Mouse (Mus musculus) forebrain, embryonic 11.5 days (tissue): Measurements from ENCODE around the gene Serpinf2. TPM values are rescaled to one million over a fixed set of nuclear protein-coding genes. Genes with fewer than 3 reads are reported as not detected.

Experiments used
- ATAC-seq: fragments of 200-750 bp; cut with Nextera tagmentation; replicated peaks from 2 replicates; pipeline ENCODE4 v1.8.0; 2017; ENCODE audit warnings: moderate TSS enrichment; ENCODE audit not compliant: low FRiP score
- DNase-seq: peaks from one replicate; pipeline ENCODE4 v3.0.0-alpha.2; 2017; ENCODE audit warnings: low spot score
- H3K27ac ChIP-seq: fragments of 300-500 bp; sonication (generic); 2 replicates; pipeline ENCODE4 v1.5.1; 2014; ENCODE audit warnings: low read depth, low read length
- H3K27me3 ChIP-seq: fragments of 300-500 bp; sonication (generic); 2 replicates; pipeline ENCODE4 v1.6.1; 2014; ENCODE audit warnings: mild to moderate bottlenecking, low read length, mixed read lengths; ENCODE audit not compliant: control insufficient read depth, insufficient read depth
- H3K36me3 ChIP-seq: fragments of 300-500 bp; sonication (generic); 2 replicates; pipeline ENCODE4 v1.6.1; 2014; ENCODE audit warnings: mild to moderate bottlenecking, low read length, moderate library complexity, mixed read lengths; ENCODE audit not compliant: control insufficient read depth, insufficient read depth
- H3K4me1 ChIP-seq: fragments of 300-500 bp; sonication (generic); replicated peaks from 2 replicates; pipeline ENCODE4 v1.6.1; 2014; ENCODE audit warnings: low read length, mixed read lengths; ENCODE audit not compliant: control insufficient read depth, insufficient read depth
- H3K4me2 ChIP-seq: fragments of 300-500 bp; sonication (generic); 2 replicates; pipeline ENCODE4 v1.6.1; 2014; ENCODE audit warnings: low read depth, mild to moderate bottlenecking, low read length, moderate library complexity, mixed read lengths; ENCODE audit not compliant: severe bottlenecking
- H3K4me3 ChIP-seq: fragments of 300-500 bp; sonication (generic); 2 replicates; pipeline ENCODE4 v1.5.1; 2014; ENCODE audit warnings: low read depth, low read length
- H3K9ac ChIP-seq: fragments of 300-500 bp; sonication (generic); 2 replicates; pipeline ENCODE4 v1.6.1; 2014; ENCODE audit warnings: low read length
- H3K9me3 ChIP-seq: fragments of 300-500 bp; sonication (generic); 2 replicates; pipeline ENCODE4 v1.6.1; 2016; ENCODE audit warnings: low read length, mixed read lengths; ENCODE audit not compliant: control insufficient read depth
- WGBS: fragments of 180-500 bp; shearing (Covaris S2); extraction: QIAGEN DNeasy Blood & Tissue Kit; methylation state at CpG from one replicate; pipeline ENCODE4 v1.1.7; 2014; 5-methylcytosine and 5-hydroxymethylcytosine counted together
- polyA plus RNA-seq: library from polyadenylated mRNA; unstranded; fragments of >200 nt; fragmentation: Nextera tagmentation; extraction: Ambion mirVana; gene quantifications from 2 replicates; pipeline ENCODE4 v1.2.1, GENCODE M21; 2014

The Serpinf2 gene
- polyA plus RNA-seq, 1 experiment from 2014 or later: not detected

DNA sequence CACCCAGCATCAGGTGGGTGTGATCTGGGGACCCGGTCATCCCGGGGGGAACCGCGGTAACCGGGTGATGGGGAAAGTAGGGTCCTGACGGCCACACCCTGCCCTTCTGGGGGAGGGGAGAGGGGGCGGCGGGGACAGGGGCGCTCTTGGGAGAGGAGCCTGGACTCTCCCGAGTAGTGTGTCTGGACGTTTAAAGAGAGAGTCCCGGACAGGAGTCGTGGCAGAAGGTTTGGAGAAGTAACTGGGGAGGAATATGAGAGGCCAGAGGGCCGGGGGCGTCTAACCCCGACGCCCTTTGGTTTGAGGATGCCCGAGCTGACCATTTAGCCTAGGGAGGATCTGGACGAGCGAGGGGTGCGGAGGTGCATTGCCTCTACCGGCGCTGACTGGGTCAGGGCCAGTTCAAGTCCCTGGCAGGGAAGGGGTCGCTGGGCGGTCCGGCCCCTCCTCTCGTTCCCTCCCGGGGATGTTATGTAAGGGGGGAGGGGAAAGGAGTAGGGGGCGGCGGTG is 22.4 kb upstream of the Serpinf2 start:
- Histone ChIP-seq H3K9ac (peak overlapping the region; percentile 51), H3K4me2 (peak overlapping the region; percentile 91), H3K27ac (no peak overlapping the region), H3K36me3 (no peaks in the 10 kb centered on the region), H3K4me1 (peaks cover 16% of the 10 kb centered on the region), H3K9me3 (no peaks in the 10 kb centered on the region), H3K4me3 (peak overlapping the region; percentile 60), H3K27me3 (no peaks in the 10 kb centered on the region)
- WGBS: under 1% methylated on average over 27 of the region's 30 CpGs
- peak; percentile 73 for DNase-seq
- peak; percentile 13 for ATAC-seq

DNA sequence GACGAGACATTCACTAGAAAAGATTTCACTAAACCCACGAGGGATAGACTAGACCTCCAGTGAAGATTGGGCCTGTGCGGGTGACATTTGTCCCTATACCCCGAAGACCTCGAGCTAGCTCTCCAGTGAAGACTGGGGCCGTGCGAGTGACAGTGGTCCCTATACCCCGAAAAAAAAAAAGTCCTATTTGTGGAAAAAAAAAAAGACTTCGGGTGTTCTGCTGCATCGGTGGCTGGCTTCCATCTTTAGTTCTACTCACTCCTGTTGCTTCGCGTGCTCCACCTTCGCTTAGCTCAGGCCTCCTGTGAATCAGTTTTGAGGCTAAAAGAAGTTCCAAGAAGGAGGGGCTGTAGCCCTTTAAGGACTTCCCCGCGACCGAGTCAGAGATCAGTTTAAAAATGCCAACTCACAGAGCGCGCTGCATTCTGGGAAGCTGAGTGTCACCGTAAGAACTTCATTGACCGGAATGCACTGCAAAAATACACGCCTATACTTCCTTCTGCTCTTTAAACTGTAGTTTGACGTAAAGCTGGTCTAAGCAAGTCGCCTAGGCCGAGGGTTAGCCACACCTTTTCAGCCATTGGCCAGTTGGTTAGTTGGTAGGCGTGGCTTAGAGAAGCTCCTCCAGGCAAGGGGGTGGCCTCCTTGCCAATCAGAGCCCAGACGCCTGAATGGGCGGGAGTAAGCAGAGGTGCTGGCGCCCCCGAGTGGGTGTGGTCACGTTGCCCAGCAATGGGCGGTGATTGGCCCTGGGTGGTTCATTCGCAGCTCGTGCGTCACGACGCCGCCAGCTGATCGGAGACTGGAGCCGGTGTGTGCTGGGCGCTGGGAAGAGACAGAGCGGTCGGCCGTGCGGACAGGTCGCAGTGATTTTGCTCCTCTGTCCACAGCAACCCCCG is 21.7 kb upstream of the Serpinf2 start, which contains the start of gene Tlcd2:
Gene Tlcd2 (plus strand): TSS at position 872 of the 899 bp plus-strand sequence.
- WGBS: under 1% methylated on average over 46 of the region's 46 CpGs
- Histone ChIP-seq H3K4me2 (peak within 1 kb of the TSS; percentile 91), H3K36me3 (no peaks in the 10 kb centered on the region), H3K4me1 (peaks cover 16% of the 10 kb centered on the region), H3K27me3 (no peaks in the 10 kb centered on the region), H3K27ac (peak within 1 kb of the TSS; percentile 89), H3K9ac (peak within 1 kb of the TSS; percentile 56), H3K4me3 (peak within 1 kb of the TSS; percentile 60), H3K9me3 (no peaks in the 10 kb centered on the region)
- ATAC-seq (peak; percentile 94), DNase-seq (peak; percentile 100)

DNA sequence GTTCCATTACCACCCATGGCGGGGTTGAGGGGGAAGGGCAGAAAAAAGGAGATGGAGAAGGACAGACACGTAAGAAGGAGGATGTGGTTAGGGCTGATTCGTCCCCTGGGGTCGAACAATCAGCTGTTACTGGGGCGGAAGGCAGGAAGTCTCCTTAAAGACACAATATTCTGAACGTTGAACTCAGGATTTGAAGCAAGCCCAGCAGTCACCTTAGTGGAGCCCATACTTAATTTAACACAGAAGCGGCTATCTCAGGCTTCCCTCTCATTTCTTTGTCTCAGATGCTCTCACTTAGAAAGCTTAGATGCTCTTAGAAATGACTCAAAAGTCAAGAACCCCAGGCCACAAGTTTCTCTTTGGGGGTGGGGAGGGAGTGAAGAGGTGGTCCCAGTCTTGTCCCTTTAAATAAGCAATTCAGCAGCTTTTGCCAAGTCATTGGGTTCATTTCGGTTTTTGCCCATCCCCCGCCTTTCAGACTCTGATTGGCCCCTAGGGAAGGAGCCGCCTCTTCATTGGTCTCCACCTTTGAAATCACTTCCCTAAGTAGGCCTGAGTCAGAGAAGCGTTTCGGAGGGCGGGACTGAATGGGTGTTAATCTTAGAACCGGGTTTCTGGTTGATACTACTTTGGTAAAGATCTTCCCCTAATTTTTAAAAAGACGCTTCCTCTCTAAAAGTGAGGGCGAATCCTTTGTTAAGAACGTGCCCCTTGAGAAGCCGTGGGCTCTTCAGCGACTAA is 20.9 kb upstream of the Serpinf2 start:
- Histone ChIP-seq H3K4me2 (peak overlapping the region; percentile 82), H3K27me3 (no peaks in the 10 kb centered on the region), H3K4me3 (peak overlapping the region; percentile 44), H3K9ac (peak overlapping the region; percentile 56), H3K4me1 (peaks cover 16% of the 10 kb centered on the region), H3K27ac (peak overlapping the region; percentile 89), H3K9me3 (no peaks in the 10 kb centered on the region), H3K36me3 (no peaks in the 10 kb centered on the region)
- ATAC-seq (peak; percentile 56), DNase-seq (peak; percentile 88)
- 4% methylated on average over 19 of the region's 19 CpGs for WGBS

- 26% methylated on average over 5 of the region's 5 CpGs for WGBS
- H3K36me3 ChIP-seq: no peaks in the 10 kb centered on the region
- H3K4me2 ChIP-seq: peak overlapping the region; percentile 82; the same call in 1 of the 2 replicates
- peak overlapping the region; percentile 89; the same call in 1 of the 2 replicates for H3K27ac ChIP-seq
- peaks cover 19% of the 10 kb centered on the region for H3K4me1 ChIP-seq
- no peaks in the 10 kb centered on the region for H3K27me3 ChIP-seq
- DNase-seq (no peak), ATAC-seq (no peak)
- peak overlapping the region; percentile 56; the same call in 1 of the 2 replicates for H3K9ac ChIP-seq
- peak overlapping the region; percentile 44; the same call in 1 of the 2 replicates for H3K4me3 ChIP-seq
- H3K9me3 ChIP-seq: no peaks in the 10 kb centered on the region
These were observed 20.3 kb upstream of the Serpinf2 start for GRCm38 (mm10) chr11:75459751-75460102.

DNA sequence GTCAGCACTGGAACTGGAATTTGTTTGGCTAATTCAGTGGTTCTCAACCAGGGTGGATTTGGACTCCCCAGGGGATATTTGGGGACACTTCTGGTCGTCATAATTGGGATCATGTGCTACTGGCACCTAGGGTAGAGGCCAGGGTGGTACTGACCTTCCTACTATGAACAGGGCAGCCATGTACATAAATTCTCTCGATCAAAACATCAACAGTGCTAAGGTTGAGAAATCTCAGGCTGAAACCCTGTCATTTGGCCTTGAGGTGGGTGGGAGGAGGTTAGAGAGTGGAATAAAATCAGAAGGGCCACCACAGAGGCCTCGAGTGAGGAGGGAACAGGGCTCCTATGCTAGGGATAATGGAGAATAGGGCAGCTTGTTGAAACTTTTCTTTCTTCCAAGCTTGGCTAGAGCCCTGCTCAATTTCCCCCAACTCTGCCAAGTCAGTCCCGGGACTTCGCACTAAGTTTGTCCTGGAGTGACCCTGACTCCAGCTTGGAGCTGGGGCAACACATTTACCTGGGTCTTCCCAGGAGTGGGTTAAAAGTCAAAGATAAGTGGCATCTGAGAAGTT is 19.8 kb upstream of the Serpinf2 start:
- no peak overlapping the region for H3K9ac ChIP-seq
- H3K4me3 ChIP-seq: no peak overlapping the region
- 87% methylated on average over 5 of the region's 5 CpGs for WGBS
- DNase-seq (no peak), ATAC-seq (no peak)
- no peak overlapping the region for H3K4me2 ChIP-seq
- no peaks in the 10 kb centered on the region for H3K27me3 ChIP-seq
- H3K27ac ChIP-seq: 0 out of 2 replicates have a peak overlapping the region, but pooled peaks have one; percentile 4
- no peaks in the 10 kb centered on the region for H3K36me3 ChIP-seq
- peaks cover 20% of the 10 kb centered on the region for H3K4me1 ChIP-seq
- no peaks in the 10 kb centered on the region for H3K9me3 ChIP-seq

DNA sequence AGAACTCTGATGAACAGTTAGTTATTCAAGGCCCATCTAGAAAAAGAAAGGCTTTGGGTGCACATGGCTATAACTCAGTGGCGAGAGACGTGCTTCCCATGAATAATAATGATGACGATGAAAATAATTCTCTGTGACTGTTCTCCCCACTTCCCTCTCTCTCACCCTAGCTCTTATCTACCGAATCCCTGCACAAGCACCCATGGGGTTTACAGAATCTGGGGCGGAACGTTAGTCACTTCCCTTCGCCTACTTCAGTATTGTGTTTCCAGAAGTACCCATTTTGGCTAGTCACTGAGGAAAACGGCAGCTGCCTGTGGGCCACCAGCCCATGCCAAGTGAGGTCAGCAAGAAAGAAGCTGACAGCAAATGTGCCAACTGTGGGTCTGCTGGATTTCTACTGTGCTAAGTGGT is 19.2 kb upstream of the Serpinf2 start:
- DNase-seq: no peak
- no peak overlapping the region for H3K4me3 ChIP-seq
- H3K4me1 ChIP-seq: peaks cover 24% of the 10 kb centered on the region
- no peaks in the 10 kb centered on the region for H3K27me3 ChIP-seq
- no peaks in the 10 kb centered on the region for H3K9me3 ChIP-seq
- no peaks in the 10 kb centered on the region for H3K36me3 ChIP-seq
- H3K27ac ChIP-seq: no peak overlapping the region
- WGBS: 85% methylated on average over 8 of the region's 8 CpGs
- H3K9ac ChIP-seq: no peak overlapping the region
- no peak for ATAC-seq
- H3K4me2 ChIP-seq: no peak overlapping the region

GRCm38 (mm10) chr11:75458169-75458568 is 18.8 kb upstream of the Serpinf2 start:
- Histone ChIP-seq H3K9me3 (no peaks in the 10 kb centered on the region), H3K27ac (no peak overlapping the region)
- whole genome bisulfite sequencing: 20% methylated on average over 3 of the region's 3 CpGs

DNA sequence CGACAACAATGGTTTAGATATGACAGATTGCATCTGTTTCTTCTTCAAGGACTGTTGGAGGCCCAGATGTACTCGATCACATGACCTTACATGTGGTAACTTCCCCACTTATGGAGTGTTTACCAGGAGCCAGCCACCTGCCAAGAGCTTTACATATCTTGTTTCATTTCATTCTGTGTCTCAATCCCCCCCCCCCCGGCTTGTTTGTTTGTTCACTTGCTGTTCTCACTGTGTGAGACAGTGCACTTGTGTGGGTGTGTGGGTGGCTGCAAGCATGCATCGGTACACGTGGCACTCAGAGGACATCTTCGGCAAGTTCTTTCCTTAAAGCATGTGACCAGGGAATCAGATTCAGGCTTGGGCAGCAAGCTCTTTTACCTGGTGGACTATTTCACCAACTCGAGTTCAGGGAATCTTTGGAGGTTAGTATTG is 17.1 kb upstream of the Serpinf2 start:
- WGBS: 85% methylated on average over 7 of the region's 7 CpGs
- H3K4me2 ChIP-seq: no peak overlapping the region
- H3K4me1 ChIP-seq: peaks cover 8% of the 10 kb centered on the region
- H3K9me3 ChIP-seq: no peaks in the 10 kb centered on the region
- no peak overlapping the region for H3K27ac ChIP-seq
- no peaks in the 10 kb centered on the region for H3K36me3 ChIP-seq
- no peaks in the 10 kb centered on the region for H3K27me3 ChIP-seq
- ATAC-seq (no peak), DNase-seq (no peak)
- no peak overlapping the region for H3K4me3 ChIP-seq
- no peak overlapping the region for H3K9ac ChIP-seq

More at GRCm38 (mm10) chr11:75458169-75458568, 18.8 kb upstream of the Serpinf2 start:
- ATAC-seq (no peak), DNase-seq (peak; percentile 65)
- Histone ChIP-seq H3K4me2 (no peak overlapping the region), H3K9ac (no peak overlapping the region), H3K4me1 (peaks cover 24% of the 10 kb centered on the region), H3K4me3 (no peak overlapping the region), H3K36me3 (no peaks in the 10 kb centered on the region), H3K27me3 (no peaks in the 10 kb centered on the region)
